Mouse (Mus musculus): ENCODE results near the gene Fthl17e.
"Not testable (repeated sequence)": the region's sequence is repeated elsewhere in the genome, so short reads cannot be mapped to it uniquely, and the experiment has no call there.

Gene Fthl17e

DNA sequence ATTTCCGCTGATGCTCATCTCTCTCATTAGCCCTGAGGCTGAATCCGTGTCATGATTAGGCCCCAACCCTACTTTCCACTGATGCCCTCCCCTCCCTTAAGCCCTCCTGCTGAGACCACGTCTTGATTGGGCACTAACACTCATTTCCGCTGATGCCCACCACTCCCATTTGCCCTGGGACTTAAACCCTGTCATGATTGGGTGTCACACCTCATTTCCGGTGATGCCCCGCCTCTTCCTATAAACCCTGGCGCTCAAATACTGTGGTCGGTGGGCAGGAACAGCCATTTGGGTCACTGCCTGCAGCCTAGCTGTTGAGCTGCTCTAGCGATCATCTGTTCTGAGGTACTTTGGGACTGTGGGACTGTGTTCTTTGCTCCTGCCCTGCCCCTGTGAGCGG, at the start of gene Fthl17e:
Fthl17e (plus strand) TSS at position 301 of the 400 bp plus-strand sequence.
- not testable (repeated sequence) for DNase-seq

DNA sequence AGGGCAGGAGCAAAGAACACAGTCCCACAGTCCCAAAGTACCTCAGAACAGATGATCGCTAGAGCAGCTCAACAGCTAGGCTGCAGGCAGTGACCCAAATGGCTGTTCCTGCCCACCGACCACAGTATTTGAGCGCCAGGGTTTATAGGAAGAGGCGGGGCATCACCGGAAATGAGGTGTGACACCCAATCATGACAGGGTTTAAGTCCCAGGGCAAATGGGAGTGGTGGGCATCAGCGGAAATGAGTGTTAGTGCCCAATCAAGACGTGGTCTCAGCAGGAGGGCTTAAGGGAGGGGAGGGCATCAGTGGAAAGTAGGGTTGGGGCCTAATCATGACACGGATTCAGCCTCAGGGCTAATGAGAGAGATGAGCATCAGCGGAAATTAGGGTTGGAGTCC, 46.6 kb upstream of the Fthl17e start, which contains the start of gene Fthl17d:
Fthl17d (minus strand) TSS at position 101 of the 400 bp plus-strand sequence.
- DNase-seq, result not testable (repeated sequence)

DNA sequence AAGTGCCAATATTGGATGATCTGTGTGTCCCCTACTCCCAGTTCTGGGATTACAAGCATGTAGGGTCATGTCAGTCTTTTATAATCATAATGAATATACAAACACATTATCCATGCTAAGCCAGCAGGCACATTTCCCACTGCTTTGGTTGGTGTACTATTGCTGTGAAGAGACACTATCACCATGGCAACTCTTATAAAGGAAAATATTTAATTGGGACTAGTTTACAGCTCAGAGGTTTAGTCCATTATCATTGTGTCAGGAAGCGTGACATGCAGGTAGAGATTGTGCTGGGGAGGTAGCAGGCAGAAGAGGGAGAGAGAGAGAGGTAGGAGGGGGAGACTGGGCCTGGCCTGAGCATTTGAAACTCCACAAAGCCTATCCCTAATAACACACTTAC, 17.2 kb upstream of the Fthl17e start:
- DNase-seq, result no peak

DNA sequence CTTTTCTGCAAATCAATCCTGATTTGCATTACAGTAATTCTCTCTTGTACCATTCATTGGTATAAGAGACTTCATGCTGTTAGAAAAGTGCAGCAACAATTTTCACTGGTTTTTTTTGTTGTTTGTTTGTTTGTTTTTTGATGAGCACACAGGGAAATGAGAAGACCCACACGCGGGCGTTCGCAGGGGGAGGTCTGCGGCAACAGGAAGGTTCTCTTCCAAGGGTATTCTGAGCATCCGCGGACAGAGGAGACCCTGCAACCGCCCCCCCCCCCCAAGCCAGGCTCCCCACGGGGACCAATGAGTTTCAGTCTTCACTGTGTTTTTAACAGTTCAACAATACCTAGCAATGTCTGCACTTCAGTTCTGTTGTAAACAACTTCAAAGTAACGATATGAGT, 13.8 kb upstream of the Fthl17e start:
- DNase-seq, result no peak

DNA sequence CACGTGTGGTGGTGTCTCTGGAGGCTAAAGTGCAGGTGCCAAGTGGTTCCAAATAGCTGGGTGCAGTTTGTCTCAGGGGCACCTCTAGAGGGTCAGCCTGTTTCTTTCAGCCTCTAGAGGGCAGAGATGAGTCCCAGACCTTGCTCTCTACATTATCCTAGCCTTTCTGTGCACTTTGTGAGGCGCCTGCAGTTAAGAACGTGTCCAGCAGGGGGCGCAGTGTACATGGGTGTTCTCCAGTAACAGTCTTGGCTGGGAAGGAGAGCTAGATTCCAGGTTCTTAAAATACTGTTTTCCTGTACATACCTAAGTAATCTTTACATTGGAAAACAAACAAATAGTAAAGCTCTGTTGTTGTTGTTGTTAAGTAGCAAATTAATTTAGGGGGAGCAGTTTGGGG, 8.3 kb downstream of the Fthl17e start:
- DNase-seq, result not testable (repeated sequence)

DNA sequence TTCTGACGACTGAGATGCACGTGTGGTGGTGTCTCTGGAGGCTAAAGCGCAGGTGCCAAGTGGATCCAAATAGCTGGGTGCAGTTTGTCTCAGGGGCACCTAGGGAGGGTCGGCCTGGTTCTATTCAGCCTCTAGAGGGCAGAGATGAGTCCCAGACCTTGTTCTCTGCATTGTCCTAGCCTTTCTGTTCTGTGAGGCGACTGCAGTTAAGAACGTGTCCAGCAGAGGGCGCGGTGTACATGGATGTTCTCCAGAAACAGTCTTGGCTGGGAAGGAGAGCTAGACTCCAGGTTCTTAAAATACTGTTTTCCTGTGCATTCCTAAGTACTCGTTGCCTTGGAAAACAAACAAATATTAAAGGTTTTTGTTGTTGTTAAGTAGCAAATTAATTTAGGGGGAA, 27.7 kb downstream of the Fthl17e start:
- peak; percentile 89 for DNase-seq

DNA sequence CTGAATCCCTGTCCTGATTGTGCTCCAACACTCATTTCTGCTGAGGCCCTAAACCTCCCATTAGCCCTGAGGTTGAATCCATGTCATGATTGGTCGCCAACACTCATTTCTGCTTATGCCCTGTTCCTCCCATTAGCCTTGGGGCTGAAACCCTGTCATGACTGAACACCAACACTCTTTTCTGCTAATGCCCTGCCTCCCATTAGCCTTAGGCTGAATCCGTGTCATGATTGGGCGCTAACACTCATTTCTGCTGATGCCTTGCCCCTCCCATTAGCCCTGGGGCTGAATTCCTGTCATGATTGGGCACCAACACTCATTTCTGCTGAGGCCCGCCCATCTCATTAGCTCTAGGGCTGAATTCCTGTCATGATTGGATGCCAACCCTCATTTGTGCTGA, 28.8 kb downstream of the Fthl17e start:
- no peak for DNase-seq

DNA sequence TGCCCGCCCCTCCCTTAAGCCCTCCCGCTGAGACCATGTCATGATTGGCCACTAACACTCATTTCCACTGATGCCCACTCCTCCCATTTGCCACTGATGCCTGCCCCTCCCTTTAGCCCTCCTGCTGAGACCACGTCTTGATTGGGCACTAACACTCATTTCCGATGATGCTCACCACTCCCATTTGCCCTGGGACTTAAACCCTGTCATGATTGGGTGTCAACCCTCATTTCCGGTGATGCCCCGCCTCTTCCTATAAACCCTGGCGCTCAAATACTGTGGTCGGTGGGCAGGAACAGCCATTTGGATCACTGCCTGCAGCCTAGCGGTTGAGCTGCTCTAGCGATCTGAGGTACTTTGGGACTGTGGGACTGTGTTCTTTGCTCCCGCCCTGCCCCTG, 29.4 kb downstream of the Fthl17e start, which contains the start of gene Fthl17f:
Fthl17f (plus strand) TSS at position 301 of the 400 bp plus-strand sequence.
- DNase-seq, result not testable (repeated sequence)

DNA sequence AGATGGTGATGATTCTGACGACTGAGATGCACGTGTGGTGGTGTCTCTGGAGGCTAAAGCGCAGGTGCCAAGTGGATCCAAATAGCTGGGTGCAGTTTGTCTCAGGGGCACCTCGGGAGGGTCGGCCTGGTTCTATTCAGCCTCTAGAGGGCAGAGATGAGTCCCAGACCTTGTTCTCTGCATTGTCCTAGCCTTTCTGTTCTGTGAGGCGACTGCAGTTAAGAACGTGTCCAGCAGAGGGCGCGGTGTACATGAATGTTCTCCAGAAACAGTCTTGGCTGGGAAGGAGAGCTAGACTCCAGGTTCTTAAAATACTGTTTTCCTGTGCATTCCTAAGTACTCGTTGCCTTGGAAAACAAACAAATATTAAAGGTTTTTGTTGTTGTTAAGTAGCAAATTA, 44.4 kb downstream of the Fthl17e start:
- DNase-seq, result peak; percentile 70
